Mouse (Mus musculus): ENCODE measurements around the gene Nfkbib.

Nfkbib gene

GRCm38 (mm10) chr7:28716590-28717281 is 50.6 kb downstream of the Nfkbib start, which contains the start of gene Fbxo17:
Gene Fbxo17 (plus strand): TSS chr7:28716804.
- peak; percentile 62 to 69 for DNase-seq

GRCm38 (mm10) chr7:28715598-28715997 is 51.7 kb downstream of the Nfkbib start:
- no peak for DNase-seq

- DNase-seq: no peak
These were observed 52.6 kb downstream of the Nfkbib start for GRCm38 (mm10) chr7:28714667-28715066.

- DNase-seq: no peak
These were observed 56.4 kb downstream of the Nfkbib start for GRCm38 (mm10) chr7:28710962-28711361.

GRCm38 (mm10) chr7:28709454-28709853 is 57.9 kb downstream of the Nfkbib start:
- DNase-seq: no peak
